Mouse (Mus musculus) lung, adult 2 months (tissue): Measurements from ENCODE around the gene Fbln5. TPM values are rescaled to one million over a fixed set of nuclear protein-coding genes. Genes with fewer than 3 reads are reported as not detected.

ENCODE experiments used
- DNase-seq: peaks from one replicate; pipeline ENCODE4 v3.0.0; 2022
- H3K4me1 ChIP-seq: fragments of 200-500 bp; 2 replicates; pipeline ENCODE4 v1.6.1; 2011; ENCODE audit warnings: low read length; ENCODE audit not compliant: control insufficient read depth, insufficient read depth
- H3K4me3 ChIP-seq: fragments of 200-500 bp; replicated peaks from 2 replicates; pipeline ENCODE3; 2011; ENCODE audit warnings: low read depth, mild to moderate bottlenecking, control low read depth, low read length; ENCODE audit errors: extremely low read depth
- CTCF ChIP-seq: fragments of 200-500 bp; IDR thresholded peaks from 2 replicates; pipeline ENCODE4 v1.5.1; 2011; ENCODE audit warnings: mild to moderate bottlenecking, low read length, control low read depth; ENCODE audit not compliant: insufficient read depth
- POLR2A ChIP-seq: fragments of 200-500 bp; IDR thresholded peaks from 2 replicates; pipeline ENCODE4 v1.6.1; 2011; ENCODE audit warnings: low read depth, mild to moderate bottlenecking, control low read depth, low read length, borderline replicate concordance; ENCODE audit errors: extremely low read depth
- WGBS: fragments of 180-500 bp; shearing (Covaris S2); methylation state at CpG from one replicate; pipeline ENCODE4 v1.1.7; 2018; 5-methylcytosine and 5-hydroxymethylcytosine counted together
- polyA plus RNA-seq: library from polyadenylated mRNA; depleted of rRNA; stranded (reverse); fragments of >200 nt; gene quantifications from 2 replicates; pipeline ENCODE4 v1.2.3, GENCODE M21; 2012

Gene Fbln5
- polyA plus RNA-seq, 1 experiment, result 126 TPM

GRCm38 (mm10) chr12:101814423-101814822, 4.4 kb downstream of the Fbln5 start:
- Histone ChIP-seq H3K4me3 (no peak overlapping the region), H3K4me1 (no peaks in the 10 kb centered on the region)
- WGBS, result 89% methylated on average over 2 of the region's 2 CpGs
- DNase-seq, result no peak
- no peak for TF ChIP-seq POLR2A
- no peak for TF ChIP-seq CTCF

GRCm38 (mm10) chr12:101811181-101811580, 7.7 kb downstream of the Fbln5 start:
- WGBS, result 69% methylated on average over 6 of the region's 6 CpGs
- TF ChIP-seq POLR2A, result no peak
- no peak for TF ChIP-seq CTCF
- DNase-seq, result no peak
- Histone ChIP-seq H3K4me3 (no peak overlapping the region), H3K4me1 (peaks cover 3% of the 10 kb centered on the region)

- TF ChIP-seq CTCF (no peak), POLR2A (no peak)
- peaks cover 3% of the 10 kb centered on the region for H3K4me1 ChIP-seq
- no peak overlapping the region for H3K4me3 ChIP-seq
- 72% methylated on average over 2 of the region's 2 CpGs for WGBS
- DNase-seq, result no peak
Observed at GRCm38 (mm10) chr12:101810515-101810914, 8.3 kb downstream of the Fbln5 start.

- Histone ChIP-seq H3K4me1 (peaks cover 3% of the 10 kb centered on the region), H3K4me3 (no peak overlapping the region)
- no peak for DNase-seq
- 27% methylated on average over 2 of the region's 2 CpGs for WGBS
- TF ChIP-seq CTCF (no peak), POLR2A (no peak)
Observed at GRCm38 (mm10) chr12:101807400-101807799, 11.5 kb downstream of the Fbln5 start.

GRCm38 (mm10) chr12:101802445-101802844, 16.4 kb downstream of the Fbln5 start:
- TF ChIP-seq POLR2A (no peak), CTCF (no peak)
- H3K4me1 ChIP-seq, result peaks cover 3% of the 10 kb centered on the region
- H3K4me3 ChIP-seq, result no peak overlapping the region
- DNase-seq, result no peak
- WGBS, result 73% methylated on average over 3 of the region's 3 CpGs

GRCm38 (mm10) chr12:101801744-101802143, 17.1 kb downstream of the Fbln5 start:
- 72% methylated on average over 5 of the region's 5 CpGs for WGBS
- DNase-seq, result no peak
- Histone ChIP-seq H3K4me1 (no peaks in the 10 kb centered on the region), H3K4me3 (no peak overlapping the region)
- no peak for TF ChIP-seq CTCF
- no peak for TF ChIP-seq POLR2A

GRCm38 (mm10) chr12:101801051-101801450, 17.8 kb downstream of the Fbln5 start:
- no peak for TF ChIP-seq CTCF
- no peak for TF ChIP-seq POLR2A
- no peak for DNase-seq
- WGBS, result 65% methylated on average over 3 of the region's 3 CpGs

GRCm38 (mm10) chr12:101798189-101798922, 20.5 kb downstream of the Fbln5 start:
- Histone ChIP-seq H3K4me3 (no peak overlapping the region), H3K4me1 (no peaks in the 10 kb centered on the region)
- no peak for DNase-seq
- TF ChIP-seq CTCF, result no peak
- no peak for TF ChIP-seq POLR2A
- WGBS, result 53% methylated on average over 7 of the region's 7 CpGs

More at GRCm38 (mm10) chr12:101801051-101801450, 17.8 kb downstream of the Fbln5 start:
- Histone ChIP-seq H3K4me3 (no peak overlapping the region), H3K4me1 (no peaks in the 10 kb centered on the region)

GRCm38 (mm10) chr12:101794458-101794857, 24.4 kb downstream of the Fbln5 start:
- DNase-seq, result no peak
- H3K4me1 ChIP-seq, result no peaks in the 10 kb centered on the region
- H3K4me3 ChIP-seq, result no peak overlapping the region
- WGBS, result 35% methylated on average over 3 of the region's 3 CpGs
- TF ChIP-seq POLR2A (no peak), CTCF (no peak)

- no peak for DNase-seq
- no peak for TF ChIP-seq POLR2A
- no peak for TF ChIP-seq CTCF
- WGBS, result 67% methylated on average over 5 of the region's 5 CpGs
- Histone ChIP-seq H3K4me3 (no peak overlapping the region), H3K4me1 (no peaks in the 10 kb centered on the region)
Observed at GRCm38 (mm10) chr12:101793221-101793621, 25.6 kb downstream of the Fbln5 start.
